Mouse (Mus musculus) CD4-positive naive resting alpha-beta T cell, adult 57 days (primary cell): ENCODE results near the gene Gtpbp8. TPM values are rescaled to one million over a fixed set of nuclear protein-coding genes. Genes with fewer than 3 reads are reported as not detected.

ENCODE experiments used
- total RNA-seq: library from RNA; stranded (reverse); gene quantifications from one replicate; pipeline ENCODE4 v1.2.4, GENCODE M21; 2023

The Gtpbp8 gene
- total RNA-seq, result 11.8 TPM

DNA sequence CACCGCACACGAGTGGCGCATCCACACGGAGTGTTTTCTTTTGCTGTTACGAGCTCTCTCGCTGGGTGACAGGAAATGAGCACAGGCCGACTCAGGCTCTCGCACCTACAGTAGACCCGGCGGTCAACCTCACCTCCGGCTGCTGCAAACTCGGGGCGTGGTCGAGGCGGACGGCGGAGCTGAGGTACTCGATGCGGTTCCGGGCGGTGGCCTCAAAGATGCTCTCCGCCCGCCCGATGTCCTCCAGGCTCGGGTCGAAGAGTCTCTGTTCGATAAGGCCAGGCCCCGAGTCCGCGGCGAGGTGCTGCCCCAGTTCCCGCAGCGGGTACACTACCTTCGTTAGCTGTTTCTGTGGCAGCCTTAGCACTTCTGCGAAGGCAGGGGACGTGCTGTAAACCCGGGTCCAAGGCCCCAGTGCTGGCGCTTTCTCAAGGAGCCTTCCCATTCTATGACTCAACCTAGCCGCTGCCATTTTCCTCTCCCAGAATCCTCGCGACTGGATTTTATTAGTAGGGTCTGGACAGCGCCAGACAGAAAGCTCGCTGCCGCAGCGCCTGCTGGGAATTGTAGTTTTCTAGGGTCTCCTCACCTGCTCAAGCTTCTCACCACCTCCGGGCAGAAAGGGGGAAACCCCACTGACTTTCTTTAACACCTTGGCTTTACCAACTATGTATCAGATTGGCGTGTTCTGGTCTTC, at the start of gene Gtpbp8:
Gene Gtpbp8 (minus strand): TSS at position 498 of the 697 bp plus-strand sequence.

GRCm38 (mm10) chr16:44765555-44766319, 19.6 kb upstream of the Gtpbp8 start, which contains the start of gene Cd200r1:
Gene Cd200r1, plus strand, starts transcription at chr16:44765736.

GRCm38 (mm10) chr16:44724083-44724787, 21.9 kb downstream of the Gtpbp8 start, which contains the start of gene Nepro:
Gene Nepro, plus strand, starts transcription at chr16:44724301.

Other genes with a start within 250 kb of the Gtpbp8 start
- 0.86 TPM for gene Boc, start 187.5 kb downstream of the Gtpbp8 start, total RNA-seq
- 25.0 TPM for gene Nepro, start 22.1 kb downstream of the Gtpbp8 start, total RNA-seq
- 9.0 TPM for gene Cd200r1, start 19.4 kb upstream of the Gtpbp8 start, total RNA-seq
- 0.65 TPM for gene Cd200r4, start 65.4 kb upstream of the Gtpbp8 start, total RNA-seq
- not detected for gene Cd200r2, start 120.7 kb upstream of the Gtpbp8 start, total RNA-seq
- 3.0 TPM for gene Cd200r3, start 197.3 kb upstream of the Gtpbp8 start, total RNA-seq